Mouse (Mus musculus) limb, embryonic 13.5 days (tissue): ENCODE results near the gene Slc34a2. TPM values are rescaled to one million over a fixed set of nuclear protein-coding genes. Genes with fewer than 3 reads are reported as not detected.

ENCODE experiments used
- ATAC-seq: fragments of 200-750 bp; cut with Nextera tagmentation; 2 replicates; pipeline ENCODE4 v1.8.0; 2017; ENCODE audit warnings: low read depth, moderate number of reproducible peaks, moderate TSS enrichment; ENCODE audit not compliant: low FRiP score
- H3K27ac ChIP-seq: fragments of 300-500 bp; sonication (generic); 2 replicates; pipeline ENCODE4 v1.5.1; 2015; ENCODE audit warnings: inconsistent platforms, mild to moderate bottlenecking, moderate library complexity
- H3K27me3 ChIP-seq: fragments of 300-500 bp; sonication (generic); 2 replicates; pipeline ENCODE4 v1.6.1; 2015; ENCODE audit warnings: mild to moderate bottlenecking, inconsistent platforms
- H3K36me3 ChIP-seq: fragments of 300-500 bp; sonication (generic); 2 replicates; pipeline ENCODE4 v1.6.1; 2015; ENCODE audit warnings: inconsistent platforms, mild to moderate bottlenecking, moderate library complexity
- H3K4me1 ChIP-seq: fragments of 300-500 bp; sonication (generic); 2 replicates; pipeline ENCODE4 v1.6.1; 2015; ENCODE audit warnings: inconsistent platforms
- H3K4me2 ChIP-seq: fragments of 300-500 bp; sonication (generic); replicated peaks from 2 replicates; pipeline ENCODE4 v1.6.1; 2015; ENCODE audit warnings: inconsistent platforms, mild to moderate bottlenecking, moderate library complexity
- H3K4me3 ChIP-seq: fragments of 300-500 bp; sonication (generic); 2 replicates; pipeline ENCODE4 v1.5.1; 2015; ENCODE audit warnings: moderate library complexity, mild to moderate bottlenecking, inconsistent platforms
- H3K9ac ChIP-seq: fragments of 300-500 bp; sonication (generic); 2 replicates; pipeline ENCODE4 v1.6.1; 2015; ENCODE audit warnings: mild to moderate bottlenecking, inconsistent platforms
- H3K9me3 ChIP-seq: fragments of 300-500 bp; sonication (generic); 2 replicates; pipeline ENCODE4 v1.6.1; 2016; ENCODE audit warnings: inconsistent platforms
- WGBS: fragments of 180-500 bp; shearing (Covaris S2); methylation state at CpG from one replicate; pipeline ENCODE4 v1.1.7; 2015; 5-methylcytosine and 5-hydroxymethylcytosine counted together
- polyA plus RNA-seq: library from polyadenylated mRNA; unstranded; fragments of >200 nt; fragmentation: Nextera tagmentation; extraction: Ambion mirVana; gene quantifications from 2 replicates; pipeline ENCODE4 v1.2.1, GENCODE M21; 2015

The Slc34a2 gene
- polyA plus RNA-seq, 1 experiment from 2014 or later: not detected

DNA sequence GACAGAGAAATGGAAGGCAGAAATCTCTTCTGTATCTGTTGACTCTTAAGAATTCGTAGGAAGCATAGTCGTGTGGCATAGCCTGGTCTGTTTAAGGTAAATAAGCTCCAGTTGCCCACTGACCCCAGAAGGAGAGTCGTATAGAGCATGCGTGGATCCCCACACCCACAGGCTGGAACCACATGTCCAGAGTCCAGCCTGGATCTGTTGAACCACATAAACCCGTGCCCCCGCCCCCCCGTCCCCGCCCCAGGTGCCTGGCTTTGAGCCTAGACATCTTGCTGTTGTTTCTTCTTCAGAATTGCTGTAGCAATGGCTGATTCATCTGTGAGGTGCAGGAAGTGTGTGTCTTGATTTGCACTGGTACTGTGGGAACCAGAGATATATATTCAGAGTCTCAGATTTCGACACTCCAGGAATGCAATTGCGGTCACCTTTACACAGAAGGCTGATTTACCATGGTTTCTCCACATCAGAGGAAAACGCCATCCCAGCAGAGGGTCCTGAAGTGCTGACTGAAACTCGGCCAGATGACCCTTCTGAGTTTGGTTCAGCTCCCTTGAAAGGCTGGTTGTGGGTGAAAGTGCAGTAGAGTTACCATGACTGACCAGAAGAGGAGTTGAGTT, 64.1 kb downstream of the Slc34a2 start:
- no peak for ATAC-seq
- H3K9ac ChIP-seq: no peak overlapping the region
- no peak overlapping the region for H3K4me2 ChIP-seq
- H3K27ac ChIP-seq: no peak overlapping the region
- H3K4me3 ChIP-seq: no peak overlapping the region
- no peaks in the 10 kb centered on the region for H3K36me3 ChIP-seq
- WGBS: 67% methylated on average over 12 of the region's 12 CpGs
- no peaks in the 10 kb centered on the region for H3K27me3 ChIP-seq
- H3K9me3 ChIP-seq: no peaks in the 10 kb centered on the region
- no peaks in the 10 kb centered on the region for H3K4me1 ChIP-seq

DNA sequence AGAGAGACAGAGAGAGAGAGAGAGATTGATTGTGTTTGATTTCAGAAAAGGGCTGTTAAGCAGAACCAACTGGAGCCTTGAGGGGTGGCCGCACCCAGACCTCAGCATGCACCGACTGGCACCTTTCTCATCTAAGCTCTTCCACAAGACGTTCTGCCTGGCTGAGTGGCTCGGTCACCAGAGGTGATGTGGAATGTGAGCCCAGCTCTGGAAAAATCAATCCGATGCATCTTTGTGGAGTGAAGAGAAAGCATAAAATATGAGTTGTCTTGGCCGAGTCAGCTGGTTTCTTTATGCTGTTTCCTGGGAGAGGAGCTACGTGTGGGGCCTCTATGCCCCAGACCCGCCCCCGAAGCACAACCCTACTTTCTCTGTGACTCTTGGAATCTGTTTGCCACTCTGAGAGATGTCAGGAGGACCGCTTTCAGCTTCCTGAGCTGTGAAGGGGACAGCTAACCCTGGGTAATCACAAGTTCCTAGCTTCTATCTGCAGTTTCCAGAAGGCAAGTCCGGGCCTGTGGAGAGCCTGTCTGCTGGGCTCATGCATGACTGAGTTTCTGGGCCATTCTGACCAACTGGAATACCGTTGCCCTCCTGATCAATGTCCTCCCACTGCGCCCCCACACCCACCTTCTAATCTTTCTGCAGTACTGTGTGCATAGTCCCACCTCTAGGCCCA, 66.4 kb downstream of the Slc34a2 start:
- Histone ChIP-seq H3K27me3 (no peaks in the 10 kb centered on the region), H3K27ac (no peak overlapping the region), H3K4me1 (no peaks in the 10 kb centered on the region), H3K36me3 (no peaks in the 10 kb centered on the region), H3K9ac (no peak overlapping the region), H3K4me3 (no peak overlapping the region), H3K4me2 (no peak overlapping the region), H3K9me3 (no peaks in the 10 kb centered on the region)
- ATAC-seq: no peak
- 78% methylated on average over 13 of the region's 13 CpGs for WGBS

DNA sequence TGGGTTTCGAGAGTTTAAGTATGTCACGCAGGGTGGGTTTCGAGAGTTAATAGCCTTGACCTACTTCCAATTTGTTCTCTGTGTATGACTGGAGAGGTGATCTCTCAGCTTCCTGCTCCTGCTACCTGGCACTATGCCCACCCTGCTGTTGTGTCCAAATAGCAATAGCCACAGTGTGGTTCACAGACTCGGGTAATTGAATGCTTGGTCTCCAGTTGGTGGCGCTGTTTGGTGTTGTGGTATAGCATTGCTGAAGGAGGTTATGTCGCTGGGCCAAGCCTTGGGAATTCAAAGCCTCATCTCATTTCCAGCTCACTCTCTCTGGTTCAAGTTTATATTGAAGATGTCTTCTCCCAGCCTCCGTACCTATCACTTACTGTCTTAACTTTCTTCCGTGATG, 67.8 kb downstream of the Slc34a2 start:
- no peak overlapping the region for H3K4me2 ChIP-seq
- H3K27ac ChIP-seq: no peak overlapping the region
- 0 out of 2 replicates have a peak, but pooled peaks cover 5% of the 10 kb centered on the region for H3K4me1 ChIP-seq
- H3K4me3 ChIP-seq: no peak overlapping the region
- no peak overlapping the region for H3K9ac ChIP-seq
- H3K27me3 ChIP-seq: no peaks in the 10 kb centered on the region
- WGBS: 74% methylated on average over 8 of the region's 8 CpGs
- no peak for ATAC-seq
- no peaks in the 10 kb centered on the region for H3K9me3 ChIP-seq
- H3K36me3 ChIP-seq: no peaks in the 10 kb centered on the region

DNA sequence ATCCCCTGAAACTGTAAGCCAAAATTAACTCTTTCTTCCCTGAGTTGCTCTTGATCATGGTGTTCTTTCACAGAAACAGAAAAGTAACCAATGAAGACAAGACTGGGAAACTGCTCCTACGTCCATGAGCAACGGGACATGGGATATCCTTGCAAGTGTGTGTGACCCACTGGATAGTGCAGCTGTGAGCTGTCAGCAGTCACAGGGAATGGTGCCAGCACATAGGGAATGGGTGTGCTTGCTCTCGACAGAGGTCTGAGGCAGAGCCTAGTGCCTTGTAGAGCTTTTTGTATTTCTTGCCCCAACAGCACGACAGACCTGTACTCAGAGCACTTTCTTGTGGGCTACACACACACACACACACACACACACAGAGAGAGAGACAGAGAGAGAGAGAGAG, 68.2 kb downstream of the Slc34a2 start:
- WGBS: 80% methylated on average over 4 of the region's 4 CpGs
- Histone ChIP-seq H3K27me3 (no peaks in the 10 kb centered on the region), H3K4me1 (0 out of 2 replicates have a peak, but pooled peaks cover 7% of the 10 kb centered on the region), H3K4me3 (no peak overlapping the region), H3K27ac (no peak overlapping the region), H3K9me3 (no peaks in the 10 kb centered on the region), H3K4me2 (no peak overlapping the region), H3K9ac (no peak overlapping the region), H3K36me3 (no peaks in the 10 kb centered on the region)
- no peak for ATAC-seq

DNA sequence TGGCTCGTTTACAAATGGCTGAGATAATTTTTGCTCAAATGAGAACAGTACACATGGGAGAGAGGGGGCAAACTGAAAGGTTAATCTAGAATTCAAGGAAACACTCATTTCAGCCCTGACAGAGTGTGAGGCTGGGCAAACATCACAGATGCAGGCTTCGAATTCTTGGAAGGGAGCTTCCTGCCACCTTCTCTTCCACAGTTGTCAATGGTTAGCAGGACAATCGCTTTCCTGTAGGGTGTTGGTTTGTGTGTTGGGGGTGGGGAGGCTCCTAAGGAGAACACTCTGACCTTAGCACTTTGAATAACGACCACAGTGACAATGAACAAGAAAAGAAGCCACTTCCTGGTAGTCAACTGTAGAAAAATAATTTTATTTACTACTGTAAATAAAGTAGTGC, 68.8 kb downstream of the Slc34a2 start:
- Histone ChIP-seq H3K4me3 (no peak overlapping the region), H3K4me1 (0 out of 2 replicates have a peak, but pooled peaks cover 7% of the 10 kb centered on the region), H3K9ac (no peak overlapping the region), H3K4me2 (no peak overlapping the region), H3K36me3 (no peaks in the 10 kb centered on the region), H3K9me3 (no peaks in the 10 kb centered on the region), H3K27ac (no peak overlapping the region), H3K27me3 (no peaks in the 10 kb centered on the region)
- no peak for ATAC-seq
- WGBS: 60% methylated on average over 4 of the region's 4 CpGs

DNA sequence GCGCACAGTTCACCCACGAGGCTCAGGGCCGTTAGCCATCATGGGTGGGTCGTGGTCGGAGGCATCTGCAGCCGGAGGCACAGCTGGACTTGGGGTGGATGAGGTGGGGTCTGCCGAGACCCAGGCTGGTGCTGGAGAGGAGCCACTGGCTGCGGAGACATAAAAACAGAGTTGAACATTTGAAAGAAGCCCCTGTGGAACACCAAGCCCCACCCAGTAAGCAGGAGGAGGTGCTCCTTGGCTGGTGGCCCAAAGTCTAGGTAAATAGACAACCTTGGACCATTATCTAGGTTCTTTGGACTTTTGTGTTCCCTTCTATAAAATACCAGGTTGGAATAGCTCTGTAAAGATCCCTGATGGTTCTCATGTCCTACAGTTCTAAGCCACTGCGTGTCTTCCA, 70.1 kb downstream of the Slc34a2 start:
- Histone ChIP-seq H3K4me1 (0 out of 2 replicates have a peak, but pooled peaks cover 7% of the 10 kb centered on the region), H3K4me3 (no peak overlapping the region), H3K36me3 (no peaks in the 10 kb centered on the region), H3K9ac (no peak overlapping the region), H3K9me3 (peaks cover 1% of the 10 kb centered on the region; the same call in 1 of the 2 replicates), H3K4me2 (no peak overlapping the region), H3K27ac (no peak overlapping the region), H3K27me3 (no peaks in the 10 kb centered on the region)
- ATAC-seq: no peak
- WGBS: 69% methylated on average over 9 of the region's 9 CpGs

DNA sequence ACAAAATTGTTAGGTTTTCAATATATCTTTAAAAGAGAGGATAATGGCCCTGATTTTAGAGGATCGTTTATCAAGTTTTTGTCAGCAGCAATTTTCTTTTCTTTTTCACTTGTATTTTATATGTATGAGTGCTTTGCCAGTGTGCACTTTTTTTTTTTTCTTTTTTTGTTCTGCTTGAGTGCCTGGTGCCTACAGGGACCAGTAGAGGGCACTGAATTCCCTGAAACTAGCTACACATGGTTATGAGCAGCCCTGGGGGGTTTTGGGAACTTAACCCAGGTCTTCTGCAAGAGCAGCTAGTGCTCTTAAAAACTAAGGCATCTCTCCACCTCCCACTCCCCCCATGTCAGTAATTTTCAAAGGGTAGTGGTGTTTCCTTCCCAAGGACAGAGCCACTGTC, 70.8 kb downstream of the Slc34a2 start:
- no peak for ATAC-seq
- Histone ChIP-seq H3K9me3 (peaks cover 8% of the 10 kb centered on the region; the same call in 1 of the 2 replicates), H3K4me3 (no peak overlapping the region), H3K4me1 (0 out of 2 replicates have a peak, but pooled peaks cover 7% of the 10 kb centered on the region), H3K27ac (no peak overlapping the region), H3K27me3 (no peaks in the 10 kb centered on the region), H3K9ac (no peak overlapping the region), H3K4me2 (no peak overlapping the region), H3K36me3 (no peaks in the 10 kb centered on the region)
- WGBS: 89% methylated on average over 1 of the region's 1 CpGs

DNA sequence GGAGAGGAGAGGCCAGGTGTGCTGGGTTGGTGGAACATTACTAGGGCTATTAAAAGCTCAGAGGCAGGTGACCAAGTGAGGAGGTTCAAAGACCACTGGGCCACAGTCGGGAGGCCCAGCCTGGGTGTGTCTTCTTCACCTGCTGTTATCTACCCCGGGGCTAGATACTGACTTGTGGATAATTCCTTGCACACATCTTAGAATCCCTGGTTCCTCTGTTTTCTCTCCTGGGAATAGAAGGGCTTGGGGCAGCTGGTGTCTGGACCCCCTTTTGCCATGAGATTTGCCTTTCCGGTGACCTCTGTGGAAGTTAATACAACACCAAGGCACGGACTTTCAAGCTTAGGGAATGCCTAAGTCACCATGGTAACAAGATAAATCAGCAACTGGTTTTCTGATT, 72.3 kb downstream of the Slc34a2 start:
- WGBS: 61% methylated on average over 4 of the region's 4 CpGs
- Histone ChIP-seq H3K27ac (no peak overlapping the region), H3K9ac (no peak overlapping the region), H3K4me3 (no peak overlapping the region), H3K4me1 (0 out of 2 replicates have a peak, but pooled peaks cover 7% of the 10 kb centered on the region), H3K4me2 (no peak overlapping the region), H3K36me3 (no peaks in the 10 kb centered on the region), H3K9me3 (peaks cover 10% of the 10 kb centered on the region; the same call in 1 of the 2 replicates), H3K27me3 (no peaks in the 10 kb centered on the region)
- ATAC-seq: no peak

DNA sequence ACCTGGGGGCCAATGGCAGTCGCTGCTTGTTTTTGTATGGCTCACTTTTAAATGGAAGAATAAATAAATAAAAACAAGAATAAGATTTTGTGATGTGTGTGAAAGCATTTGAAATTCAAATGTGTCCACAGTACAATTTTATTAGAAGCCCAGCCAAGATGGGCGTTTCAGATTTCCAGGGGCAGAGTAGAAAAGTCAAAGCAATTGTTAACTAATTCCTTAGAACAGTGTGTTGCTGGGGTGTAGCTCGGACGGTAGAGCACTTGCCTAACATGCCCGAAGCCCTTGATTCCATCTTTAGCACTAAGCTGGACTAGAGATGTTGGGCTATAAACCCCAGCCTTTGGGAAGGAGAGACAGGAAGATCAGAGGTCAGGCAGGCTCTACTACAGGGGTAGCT, 73.2 kb downstream of the Slc34a2 start:
- no peak for ATAC-seq
- WGBS: 66% methylated on average over 5 of the region's 5 CpGs
- Histone ChIP-seq H3K4me2 (no peak overlapping the region), H3K4me1 (0 out of 2 replicates have a peak, but pooled peaks cover 7% of the 10 kb centered on the region), H3K4me3 (no peak overlapping the region), H3K36me3 (no peaks in the 10 kb centered on the region), H3K9me3 (peaks cover 10% of the 10 kb centered on the region; the same call in 1 of the 2 replicates), H3K27me3 (no peaks in the 10 kb centered on the region), H3K27ac (no peak overlapping the region), H3K9ac (no peak overlapping the region)

DNA sequence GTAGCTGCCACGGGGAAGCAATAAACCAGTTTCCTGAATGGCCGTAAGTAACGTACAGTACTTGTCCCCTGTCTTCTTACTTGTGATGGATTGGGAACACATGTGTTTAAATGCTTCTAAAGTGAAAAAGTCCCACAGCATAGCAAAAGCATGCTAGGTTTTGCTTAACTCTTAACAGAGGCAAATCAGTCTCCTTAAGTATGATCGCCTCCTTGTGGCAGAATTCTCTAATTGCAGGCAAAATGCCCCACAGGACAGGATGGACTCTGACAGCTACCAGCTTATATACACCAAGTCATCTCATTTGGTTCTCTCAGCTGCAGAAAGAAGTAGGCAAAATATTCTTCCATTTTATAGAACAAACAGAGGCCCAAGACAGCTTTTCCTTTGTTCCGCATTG, 75.1 kb downstream of the Slc34a2 start:
- Histone ChIP-seq H3K4me2 (no peak overlapping the region), H3K27me3 (no peaks in the 10 kb centered on the region), H3K9ac (no peak overlapping the region), H3K36me3 (no peaks in the 10 kb centered on the region), H3K9me3 (peaks cover 10% of the 10 kb centered on the region; the same call in 1 of the 2 replicates), H3K27ac (no peak overlapping the region), H3K4me3 (no peak overlapping the region), H3K4me1 (0 out of 2 replicates have a peak, but pooled peaks cover 7% of the 10 kb centered on the region)
- WGBS: 67% methylated on average over 5 of the region's 5 CpGs
- ATAC-seq: no peak

DNA sequence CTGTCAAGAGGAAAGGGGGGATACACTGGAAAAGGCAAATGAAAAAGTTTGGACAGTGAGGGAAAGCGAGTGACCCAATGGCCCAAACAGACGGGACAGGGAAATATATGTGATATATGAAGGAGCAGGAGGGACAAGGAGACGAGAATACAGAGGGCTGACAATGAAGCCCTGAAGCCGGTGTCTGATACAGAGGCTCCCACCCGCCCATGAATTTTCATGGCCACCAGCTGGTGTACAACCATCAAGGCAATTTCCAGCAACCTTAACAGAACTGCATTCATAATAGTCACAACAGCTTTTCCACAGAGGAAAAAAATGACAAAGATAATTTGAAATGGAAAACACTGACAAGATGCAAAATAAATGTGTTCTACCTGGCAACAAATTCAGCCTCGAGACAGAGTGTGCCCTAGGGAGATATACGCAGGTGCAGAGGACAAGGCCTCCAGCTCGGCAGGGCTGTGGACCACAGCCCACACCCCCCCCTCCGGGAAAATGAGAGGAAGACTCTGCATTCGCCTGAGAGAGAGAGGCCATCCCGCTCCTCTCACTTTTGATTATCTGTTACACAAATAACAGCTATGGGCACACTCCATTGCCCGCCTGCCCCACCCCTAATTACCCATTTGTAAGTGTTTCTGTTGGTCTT, 76.9 kb downstream of the Slc34a2 start:
- H3K36me3 ChIP-seq: no peaks in the 10 kb centered on the region
- H3K4me3 ChIP-seq: no peak overlapping the region
- H3K9me3 ChIP-seq: peaks cover 10% of the 10 kb centered on the region; the same call in 1 of the 2 replicates
- H3K27me3 ChIP-seq: no peaks in the 10 kb centered on the region
- no peak for ATAC-seq
- 71% methylated on average over 12 of the region's 12 CpGs for whole genome bisulfite sequencing
- H3K27ac ChIP-seq: no peak overlapping the region
- no peak overlapping the region for H3K9ac ChIP-seq
- 0 out of 2 replicates have a peak, but pooled peaks cover 7% of the 10 kb centered on the region for H3K4me1 ChIP-seq
- H3K4me2 ChIP-seq: no peak overlapping the region

DNA sequence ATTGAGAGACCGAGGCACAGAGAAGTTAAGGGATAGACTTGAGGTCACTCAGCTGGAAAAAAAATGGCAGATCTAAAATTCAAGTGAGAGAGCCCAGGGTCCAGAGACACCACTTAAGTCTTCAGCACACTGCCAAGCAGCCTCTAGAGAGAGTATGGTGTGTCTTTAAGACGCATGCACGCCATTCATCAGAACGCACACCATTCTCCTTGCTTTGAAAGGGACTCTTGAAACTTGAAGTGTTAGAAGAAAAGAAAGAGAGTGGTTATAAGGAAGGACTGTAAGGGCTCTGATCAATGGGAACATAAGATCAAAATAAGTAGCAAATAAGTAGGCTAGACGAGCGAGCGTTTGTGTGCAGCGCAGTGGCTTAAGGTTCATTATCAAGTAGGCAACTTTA, 80.3 kb downstream of the Slc34a2 start:
- H3K27me3 ChIP-seq: no peaks in the 10 kb centered on the region
- H3K36me3 ChIP-seq: no peaks in the 10 kb centered on the region
- WGBS: 91% methylated on average over 8 of the region's 8 CpGs
- no peak overlapping the region for H3K27ac ChIP-seq
- H3K9ac ChIP-seq: no peak overlapping the region
- no peak for ATAC-seq
- H3K9me3 ChIP-seq: peaks cover 6% of the 10 kb centered on the region; the same call in 1 of the 2 replicates
- H3K4me1 ChIP-seq: no peaks in the 10 kb centered on the region
- no peak overlapping the region for H3K4me3 ChIP-seq
- H3K4me2 ChIP-seq: no peak overlapping the region
